Mouse (Mus musculus) gastrocnemius, adult 8-10 months (tissue): ENCODE measurements around the gene Ncor2. TPM values are rescaled to one million over a fixed set of nuclear protein-coding genes. Genes with fewer than 3 reads are reported as not detected.
A peak's percentile ranks its signal among the peaks of the same experiment; 100 is the strongest.

ENCODE experiments used
- DNase-seq, 2 experiments: peaks; one replicate each; pipeline ENCODE4 v3.0.0; 2022; ENCODE audit warnings: low spot score in 2 of 2
- total RNA-seq, 4 experiments: library from RNA; stranded (reverse); gene quantifications; 2 replicates each; pipeline ENCODE4 v1.2.4; 2022

Gene Ncor2
- total RNA-seq, 4 experiments from 2014 or later = 93.5 to 117 (median 97.9) TPM

DNA sequence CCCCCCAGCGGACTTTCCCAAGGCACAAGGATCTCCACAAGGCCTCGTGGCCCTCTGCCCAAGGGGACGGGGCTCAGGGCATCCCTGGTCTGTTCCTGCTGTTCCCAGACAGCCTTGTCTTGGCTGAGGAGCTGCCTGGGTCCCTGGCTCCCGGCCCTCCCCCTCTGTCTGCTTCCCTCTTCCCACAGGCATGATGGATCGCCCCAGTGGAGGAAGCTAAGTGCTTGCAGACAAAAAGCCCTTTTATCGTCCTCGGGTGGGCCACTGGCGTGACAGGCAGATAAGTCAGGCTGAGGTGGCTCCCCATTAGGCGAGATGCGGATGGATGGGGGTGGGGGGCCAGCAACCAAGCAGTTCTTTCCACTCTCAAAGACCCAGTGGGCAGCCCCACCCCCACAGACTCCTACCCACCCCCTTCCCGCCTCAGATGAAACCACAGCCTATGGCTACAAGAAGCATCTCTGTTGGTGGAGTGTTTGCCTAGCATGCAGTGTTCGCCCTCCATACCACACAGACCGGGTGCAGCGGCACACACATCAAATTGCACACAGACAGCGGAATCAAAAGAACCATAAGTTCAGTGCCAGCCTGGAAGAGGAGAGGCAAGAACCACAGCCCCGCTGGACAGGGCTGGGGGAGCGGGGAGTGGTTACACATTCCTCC is 27.0 kb downstream of the Ncor2 start:
- DNase-seq = no peak

DNA sequence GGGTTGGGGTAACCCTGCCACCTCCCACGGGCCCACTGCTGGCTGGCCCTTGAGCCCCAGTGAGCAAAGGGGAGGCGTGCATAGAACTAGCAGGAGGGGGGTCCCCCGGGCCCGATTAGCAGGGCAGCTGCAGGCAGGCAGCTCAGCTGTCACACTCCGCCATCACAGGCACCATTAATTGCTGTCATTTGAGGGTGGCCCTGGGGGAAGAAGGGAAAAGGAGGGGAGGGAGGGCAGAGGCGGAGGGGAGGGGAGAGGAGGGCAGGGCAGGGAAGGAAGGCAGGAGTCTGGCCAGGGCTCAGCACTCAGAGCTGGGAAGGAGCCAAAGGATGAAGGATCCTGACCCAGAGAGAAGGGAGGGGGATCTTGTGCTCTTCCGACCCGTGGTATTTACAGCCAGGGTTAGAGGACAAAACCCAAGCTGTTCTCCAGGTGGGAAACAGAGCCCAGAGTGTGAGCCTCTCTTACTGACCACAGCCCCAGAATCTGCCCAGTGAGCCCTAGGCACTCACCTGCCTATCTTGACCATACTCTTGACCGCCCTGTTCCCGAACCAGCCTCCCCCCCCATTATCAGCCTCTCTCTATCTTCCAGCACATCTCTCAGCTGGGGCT is 28.0 kb downstream of the Ncor2 start:
- no peak for DNase-seq

DNA sequence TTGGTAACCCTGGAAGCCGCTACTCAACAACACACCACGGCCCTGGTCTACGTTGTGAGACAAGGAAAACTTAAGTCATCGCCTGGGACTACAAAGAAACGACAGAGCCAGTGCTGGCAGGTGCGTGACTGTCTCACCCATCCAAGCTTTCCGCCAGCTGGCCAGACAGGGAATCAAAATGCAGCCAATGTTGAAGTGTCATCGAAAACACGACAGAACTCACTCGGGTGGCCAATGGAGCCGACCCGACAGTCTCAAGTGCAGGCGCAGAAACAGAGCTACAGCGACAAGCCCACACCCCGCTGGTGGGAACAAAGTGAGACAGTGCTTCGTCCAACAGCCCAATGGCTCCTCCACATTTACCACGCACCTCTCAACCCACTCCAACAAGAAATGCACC is 29.9 kb downstream of the Ncor2 start:
- no peak for DNase-seq

DNA sequence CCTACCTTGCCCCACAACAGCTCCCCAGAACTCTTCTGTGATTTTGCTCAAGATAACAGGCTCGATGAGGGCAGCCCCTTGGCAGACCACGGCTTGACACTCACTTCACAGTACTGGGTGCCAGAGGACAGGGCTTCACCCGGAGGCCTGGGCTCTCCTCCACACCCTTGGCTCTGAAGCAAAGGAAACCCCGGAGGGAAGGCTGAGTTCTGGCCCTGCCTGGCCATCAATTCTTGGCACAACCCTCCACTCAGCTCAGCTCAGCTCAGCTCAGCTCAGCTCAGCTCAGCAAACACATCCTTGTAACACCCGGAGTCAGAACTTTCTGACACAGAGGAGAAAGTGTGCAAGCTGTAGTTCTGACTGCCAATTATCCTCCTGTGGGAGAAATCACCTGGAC is 30.3 kb downstream of the Ncor2 start:
- peak; percentile 71 to 77 for DNase-seq

DNA sequence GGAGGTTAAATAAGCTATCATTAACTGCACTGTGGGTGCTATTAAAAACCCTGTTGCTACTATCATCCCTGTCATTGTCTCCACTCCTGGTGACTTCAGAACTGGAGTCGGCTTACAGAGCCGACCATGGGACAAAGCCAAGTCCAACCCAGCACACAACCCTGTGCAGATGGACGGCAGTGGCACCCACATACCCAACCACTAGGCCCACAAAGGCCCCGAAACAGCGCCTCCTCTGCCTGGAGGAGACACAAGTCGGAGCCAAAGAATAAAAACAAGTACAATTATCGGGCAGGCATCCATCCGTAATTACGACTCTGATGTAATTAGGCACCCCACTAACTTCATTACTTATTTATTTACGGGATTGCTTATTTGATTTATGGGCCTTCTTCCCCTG is 30.8 kb downstream of the Ncor2 start:
- no peak for DNase-seq

DNA sequence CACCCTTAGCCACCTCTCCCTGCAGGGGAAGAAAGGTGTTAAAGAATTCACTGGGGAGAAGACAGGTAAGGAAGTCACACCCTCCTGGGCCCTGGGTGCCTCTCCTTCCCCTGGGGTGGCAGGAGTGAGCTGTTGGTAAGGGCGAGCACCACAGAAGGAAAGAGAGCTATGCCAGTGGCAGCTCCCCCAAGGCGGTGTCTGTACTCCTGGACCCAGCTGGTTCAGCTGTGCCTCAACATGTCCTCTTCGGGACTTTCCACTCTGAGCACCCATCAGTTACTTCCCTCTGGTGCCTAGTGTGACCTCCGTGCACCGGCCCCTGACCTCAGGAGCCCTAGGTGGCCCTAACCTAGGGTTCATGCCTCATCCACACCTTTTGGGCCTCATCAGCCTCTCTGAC is 31.9 kb downstream of the Ncor2 start:
- no peak for DNase-seq

DNA sequence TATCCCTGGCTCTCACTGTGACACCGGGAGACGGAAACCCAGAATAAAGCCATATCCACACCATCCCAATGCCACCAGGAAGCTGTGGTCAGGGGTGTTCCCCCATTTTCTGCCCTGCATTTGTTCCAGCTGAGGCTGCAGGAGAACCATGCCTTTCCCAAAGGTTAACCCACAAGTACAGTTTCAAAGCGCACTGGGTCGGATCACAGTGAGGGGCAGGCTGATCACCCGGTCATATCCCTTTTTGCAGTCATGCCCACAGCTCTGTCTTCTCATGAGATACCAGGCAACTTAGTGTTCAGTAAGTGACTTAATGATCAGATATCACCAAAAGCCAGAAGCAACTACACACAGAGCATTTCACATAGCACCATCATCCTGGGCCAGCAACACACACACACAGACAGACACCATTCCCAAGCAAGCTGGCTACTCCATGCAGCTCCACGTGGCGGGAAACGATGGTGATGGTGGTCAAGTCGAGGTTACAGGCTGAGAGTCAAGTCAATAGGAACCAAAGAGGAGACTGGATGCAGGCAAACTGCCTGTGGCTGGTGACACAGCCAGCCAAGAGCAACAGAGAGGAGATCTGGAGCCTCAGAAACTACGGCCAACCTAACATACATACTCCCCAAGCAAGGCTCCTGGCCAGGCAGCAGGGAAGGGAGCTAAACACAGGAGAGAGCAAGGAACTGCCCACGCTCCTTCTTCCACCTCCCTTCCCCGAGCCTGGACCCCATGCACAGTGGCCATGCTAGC is 35.7 kb downstream of the Ncor2 start:
- DNase-seq = no peak

DNA sequence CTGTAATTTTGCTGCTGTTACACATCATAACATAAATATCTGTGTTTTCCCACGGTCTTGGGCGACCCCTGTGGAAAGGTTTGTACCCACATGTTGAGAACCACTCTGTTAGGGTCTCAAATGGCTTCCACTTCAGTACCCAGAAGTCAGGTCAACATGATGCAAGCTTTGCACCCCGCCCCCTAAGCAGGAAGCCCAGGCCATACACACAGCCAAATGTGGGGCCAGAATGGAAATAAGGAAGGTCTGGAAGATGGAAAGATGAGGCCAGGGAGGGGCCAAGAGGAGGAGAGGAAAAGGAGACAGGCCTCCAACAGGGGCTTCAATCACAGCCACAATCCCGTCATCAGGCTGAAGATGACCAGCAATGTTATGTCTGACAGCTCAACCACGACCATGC is 37.1 kb downstream of the Ncor2 start:
- no peak for DNase-seq

DNA sequence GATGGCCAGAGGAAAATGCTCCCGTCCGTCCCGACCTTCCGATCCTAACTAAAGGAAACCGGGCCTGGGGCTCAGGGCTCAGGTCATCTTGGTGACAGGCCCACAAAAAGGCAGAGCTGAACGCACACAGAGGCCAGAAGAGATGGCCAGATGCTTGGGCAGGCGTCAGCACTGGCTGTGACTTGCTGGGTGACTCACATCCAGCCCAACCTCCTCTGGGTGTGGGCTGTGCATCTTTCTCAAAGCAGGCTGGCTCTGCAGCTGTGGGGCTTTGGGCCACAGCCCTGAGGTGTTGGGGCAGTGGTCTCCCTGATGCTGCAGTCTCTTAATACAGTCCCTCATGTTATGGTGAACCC is 37.5 kb downstream of the Ncor2 start:
- peak in 1 of 2 experiments; percentile 83 for DNase-seq

DNA sequence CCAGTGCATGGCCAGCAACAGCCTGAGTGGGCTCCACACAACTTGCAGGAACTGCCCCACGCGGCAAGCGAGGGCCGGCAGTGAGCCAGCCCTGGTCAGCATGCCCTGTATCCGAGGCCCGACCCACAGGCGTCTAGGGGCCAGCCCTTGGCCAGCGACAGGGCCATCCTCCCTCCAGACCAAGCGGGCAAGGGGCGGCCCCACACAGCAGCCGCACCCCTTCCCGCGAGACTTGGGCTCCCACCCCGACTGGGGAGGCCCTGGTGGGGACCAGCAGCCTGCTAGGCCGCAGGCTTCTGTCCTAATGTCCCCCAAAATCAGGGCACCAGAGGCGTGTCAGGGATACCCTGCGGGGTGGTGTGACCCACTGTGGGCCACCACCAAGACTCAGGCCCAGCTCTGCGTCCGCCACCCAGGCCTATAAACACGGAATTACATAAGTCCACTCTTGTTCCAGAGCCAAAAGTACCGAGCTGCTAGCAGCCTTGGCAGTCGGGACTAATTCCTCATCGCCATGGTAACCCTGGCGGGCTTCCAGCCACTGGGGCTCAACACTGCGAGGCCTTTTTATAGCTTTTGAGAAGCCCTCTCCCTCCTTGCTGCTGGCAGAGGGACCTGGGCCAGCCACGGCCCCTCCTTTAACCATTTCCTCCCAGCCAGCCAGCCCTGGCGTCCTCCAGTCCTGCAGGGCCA is 38.0 kb downstream of the Ncor2 start:
- DNase-seq = peak; percentile 99

DNA sequence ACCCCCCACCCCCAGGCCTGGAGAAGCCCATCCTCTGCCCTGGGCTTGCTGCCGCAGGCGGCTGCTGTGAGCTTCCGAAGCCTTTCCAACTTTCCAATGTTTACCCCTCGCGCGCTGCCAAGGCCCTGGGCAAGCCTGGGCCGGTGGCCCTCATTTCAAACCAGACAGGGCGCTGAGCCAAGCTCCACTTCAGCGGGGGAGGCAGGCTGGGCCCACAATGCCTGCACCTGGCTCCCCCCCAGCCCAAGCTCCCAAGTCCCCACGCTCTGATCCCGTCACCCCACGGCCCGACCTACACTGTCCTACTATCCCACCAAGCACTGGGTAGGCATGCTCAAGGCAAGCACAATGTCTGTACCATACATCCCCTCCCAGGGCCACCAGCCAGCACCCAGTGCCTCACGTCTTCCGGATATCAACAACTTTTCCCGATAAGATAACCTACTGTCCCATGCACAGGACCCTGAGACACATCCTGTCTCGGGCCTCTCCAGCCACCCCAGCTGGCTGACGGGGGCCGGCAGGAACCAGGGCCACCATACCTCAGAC is 38.8 kb downstream of the Ncor2 start:
- peak; percentile 77 to 88 for DNase-seq

DNA sequence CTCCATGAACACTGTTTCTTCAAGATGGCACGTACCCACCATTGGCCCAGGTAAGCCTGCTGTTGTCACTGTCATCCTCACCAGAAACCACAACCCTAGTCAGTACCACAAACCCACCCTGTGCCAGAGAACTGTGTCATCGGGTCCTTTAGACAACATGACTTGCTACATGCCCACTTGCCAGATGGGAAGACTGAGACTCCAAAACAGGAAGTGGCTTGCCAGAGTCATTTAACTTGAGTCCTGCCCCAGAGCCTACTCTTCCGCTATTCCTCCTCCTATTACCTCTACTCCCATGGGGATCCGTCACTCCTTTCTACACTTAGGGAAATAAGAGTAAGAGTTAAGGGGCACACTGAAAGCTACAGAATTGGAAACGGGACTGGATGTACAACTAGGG is 39.4 kb downstream of the Ncor2 start:
- no peak for DNase-seq

DNA sequence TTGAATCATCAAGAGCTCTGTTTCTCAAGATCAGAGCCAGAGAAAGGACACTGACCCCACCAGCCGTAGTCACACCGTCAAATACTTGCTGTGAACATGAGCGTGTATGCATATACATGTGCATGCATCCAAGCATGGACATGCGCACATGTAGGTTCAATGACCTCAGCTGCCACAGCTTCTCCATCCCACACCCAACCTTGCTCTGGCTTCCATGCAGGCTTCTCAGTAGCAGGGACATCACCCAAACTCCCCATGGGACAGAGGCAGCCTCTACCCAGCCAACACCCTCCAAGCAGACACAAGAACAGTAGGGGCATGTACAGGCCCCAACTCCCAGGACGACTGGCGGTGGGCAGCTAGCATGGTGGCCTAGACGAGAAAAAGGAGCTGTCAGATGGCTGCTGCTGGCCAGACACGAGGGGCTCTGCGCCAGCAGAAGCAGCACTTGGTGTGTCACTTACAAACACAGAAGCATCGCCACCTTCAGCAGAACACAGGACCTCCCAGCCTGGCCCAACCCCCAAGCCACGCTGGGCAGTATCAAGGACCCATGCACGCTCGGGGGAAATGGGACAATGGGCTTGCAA is 40.1 kb downstream of the Ncor2 start:
- no peak for DNase-seq

DNA sequence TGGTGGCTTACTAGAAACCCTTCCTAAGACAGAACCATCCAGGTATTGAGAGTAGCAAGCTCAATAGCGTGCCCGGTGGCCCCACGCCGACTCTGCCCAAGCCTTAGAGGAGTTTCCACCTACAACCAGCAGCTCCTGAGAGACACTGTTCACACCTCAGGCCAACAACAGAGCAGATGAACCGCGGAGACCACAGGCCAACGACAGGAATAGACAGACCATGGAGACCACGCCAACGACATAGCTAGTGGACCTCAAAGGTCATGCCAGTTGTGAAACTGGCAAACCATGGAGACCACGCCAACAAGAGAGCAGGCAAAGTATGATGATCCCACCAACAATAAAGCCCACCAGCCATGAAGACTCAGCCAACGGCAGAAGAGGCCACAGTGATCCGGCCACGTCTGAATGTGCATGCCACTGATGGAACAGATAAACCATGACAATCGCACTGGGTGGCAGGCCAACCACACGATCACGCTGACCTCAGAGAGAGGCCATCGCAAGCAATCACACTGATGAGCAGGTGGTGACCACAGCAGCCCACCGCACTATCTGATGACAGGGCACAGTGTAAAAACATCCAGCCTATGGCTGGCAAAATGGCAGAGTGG is 41.2 kb downstream of the Ncor2 start:
- DNase-seq = no peak

DNA sequence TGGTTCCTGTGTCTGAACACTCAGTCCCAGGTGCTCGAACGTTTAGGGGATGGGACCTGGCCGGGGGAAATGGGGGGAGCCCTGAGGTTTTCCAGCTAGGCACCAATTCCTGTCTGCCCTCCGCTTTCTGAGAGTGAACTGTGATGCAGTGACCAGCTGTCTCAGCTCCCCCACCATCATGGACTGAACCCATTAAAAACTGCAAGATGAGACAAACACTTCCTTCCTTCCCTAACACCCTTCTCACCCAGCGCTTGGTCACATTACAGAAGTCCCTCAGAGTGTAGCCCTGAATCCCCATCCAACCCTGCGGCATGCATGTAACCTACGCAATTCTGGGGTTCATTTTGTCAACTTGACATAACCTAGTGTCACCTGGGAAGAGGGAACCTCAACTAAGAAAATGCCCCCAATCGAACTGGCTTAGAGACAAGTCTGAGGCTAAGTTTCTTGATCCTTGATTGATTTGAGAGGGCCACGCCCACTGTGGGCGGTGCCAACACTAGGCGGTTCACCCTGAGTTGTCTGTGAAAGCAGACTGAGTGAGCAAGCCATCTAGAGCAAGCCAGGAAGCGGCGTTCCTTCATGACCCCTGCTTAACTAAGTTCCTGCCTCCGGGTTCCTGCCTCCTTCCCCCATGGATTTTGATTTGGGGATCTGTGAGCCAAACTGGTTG is 41.9 kb downstream of the Ncor2 start:
- no peak for DNase-seq

DNA sequence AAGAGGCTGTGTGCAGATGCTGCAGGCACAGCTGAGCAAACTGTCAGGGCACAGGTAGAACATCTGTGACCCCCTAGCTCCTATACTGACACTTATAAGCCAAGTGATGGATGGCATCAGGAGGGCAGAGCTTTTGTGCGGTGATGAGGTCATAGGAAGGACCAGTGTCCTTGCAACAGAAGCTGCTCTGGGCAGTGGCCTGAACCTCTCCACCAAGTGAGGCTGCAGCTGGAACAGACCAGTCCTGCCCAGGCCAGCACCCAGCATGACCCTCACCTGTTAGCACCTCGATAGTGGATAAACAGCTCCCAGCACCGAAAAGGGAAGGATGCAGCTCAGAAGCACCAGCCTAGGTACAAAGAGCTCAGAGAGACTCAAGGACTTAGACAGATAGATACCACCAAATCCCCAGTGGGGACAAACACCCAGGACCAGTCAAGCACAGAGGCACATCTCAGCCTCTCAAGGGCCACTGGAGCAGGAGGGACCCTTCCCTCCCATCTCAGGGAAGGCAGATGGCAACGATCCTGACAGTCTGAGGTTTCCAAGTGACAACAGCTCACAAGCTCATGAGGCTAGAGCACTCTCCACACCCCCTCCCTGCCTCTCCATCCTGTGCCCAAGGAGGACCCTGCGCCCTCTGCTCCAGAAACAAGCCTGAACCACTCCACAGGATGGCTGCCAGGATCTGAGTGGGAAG is 42.6 kb downstream of the Ncor2 start:
- DNase-seq = no peak

DNA sequence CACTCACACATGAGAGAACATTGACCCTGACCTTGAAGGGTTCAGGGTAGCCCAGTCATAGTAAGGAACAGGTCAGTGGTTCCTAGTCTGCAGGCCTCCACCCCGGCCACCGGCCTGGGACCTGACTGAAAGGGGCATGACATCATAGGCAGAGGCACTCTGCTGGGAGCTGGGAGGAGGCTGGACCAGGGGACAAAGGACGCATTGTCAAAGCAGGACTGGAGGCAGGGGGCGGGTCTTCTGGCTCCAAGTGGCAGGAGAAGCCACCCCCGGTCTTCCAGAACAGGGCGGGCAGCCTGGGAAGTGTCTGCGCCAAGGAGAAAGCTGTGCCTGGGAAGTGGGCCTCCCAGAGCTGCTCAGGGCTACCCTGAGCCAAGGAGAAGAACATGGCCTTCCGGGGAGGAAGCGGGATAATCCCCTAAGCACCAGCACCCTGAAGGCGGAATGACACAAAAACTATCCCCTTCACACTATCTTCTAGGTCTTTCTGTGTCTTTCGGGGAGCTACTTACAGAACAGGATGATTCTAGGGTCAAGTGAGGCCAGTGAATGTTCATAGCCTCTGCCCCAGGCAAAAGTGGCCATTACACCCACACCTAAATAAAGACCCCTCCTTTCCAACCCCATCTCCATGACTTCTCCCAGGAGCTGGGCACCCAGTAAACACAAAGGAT is 44.1 kb downstream of the Ncor2 start:
- no peak for DNase-seq

DNA sequence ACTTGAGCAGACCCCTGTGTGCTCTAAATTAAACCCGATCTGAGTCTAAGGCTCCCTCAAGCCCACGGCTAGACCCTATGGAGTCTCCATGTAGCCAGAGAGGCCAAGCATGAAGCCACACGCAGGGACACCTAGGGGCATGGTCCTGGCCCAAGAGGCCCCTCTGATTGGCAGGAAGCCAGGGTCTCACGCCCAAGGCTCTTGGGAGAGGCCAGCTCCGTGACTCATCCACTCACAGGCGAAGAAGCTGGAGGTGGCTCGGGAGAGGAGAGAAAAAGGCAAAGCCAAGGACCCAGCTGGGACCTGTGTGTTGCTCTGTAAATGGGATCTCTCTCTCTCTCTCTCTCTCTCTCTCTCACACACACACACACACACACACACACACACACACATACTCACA is 44.6 kb downstream of the Ncor2 start:
- DNase-seq = no peak

DNA sequence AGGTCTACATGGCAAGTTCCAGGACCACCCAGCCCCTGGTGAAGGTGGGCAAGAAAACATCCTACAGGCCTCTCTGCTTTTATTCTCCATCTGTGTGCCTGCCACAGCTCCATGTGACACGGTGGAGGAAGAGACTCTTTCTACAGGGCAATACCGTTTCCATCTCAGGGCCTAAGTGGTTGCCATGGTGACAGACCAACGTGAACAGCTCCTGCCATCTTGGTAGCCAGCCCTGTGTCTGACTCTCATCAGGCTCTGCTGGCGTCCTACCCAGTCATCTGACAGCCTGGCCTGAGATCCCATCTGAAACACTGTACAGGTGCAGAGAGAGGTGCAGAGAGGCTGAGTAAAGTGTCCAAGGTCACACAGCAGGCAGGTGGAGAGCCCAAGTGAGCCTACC is 45.4 kb downstream of the Ncor2 start:
- DNase-seq = no peak
